Mouse (Mus musculus): ENCODE data around the gene Grik2. TPM values are rescaled to one million over a fixed set of nuclear protein-coding genes. Genes with fewer than 3 reads are reported as not detected.
"Not testable (repeated sequence)": the region's sequence is repeated elsewhere in the genome, so short reads cannot be mapped to it uniquely, and the experiment has no call there.

Grik2 gene
- polyA plus RNA-seq, 1 experiment from 2014 or later: 3.8 TPM

DNA sequence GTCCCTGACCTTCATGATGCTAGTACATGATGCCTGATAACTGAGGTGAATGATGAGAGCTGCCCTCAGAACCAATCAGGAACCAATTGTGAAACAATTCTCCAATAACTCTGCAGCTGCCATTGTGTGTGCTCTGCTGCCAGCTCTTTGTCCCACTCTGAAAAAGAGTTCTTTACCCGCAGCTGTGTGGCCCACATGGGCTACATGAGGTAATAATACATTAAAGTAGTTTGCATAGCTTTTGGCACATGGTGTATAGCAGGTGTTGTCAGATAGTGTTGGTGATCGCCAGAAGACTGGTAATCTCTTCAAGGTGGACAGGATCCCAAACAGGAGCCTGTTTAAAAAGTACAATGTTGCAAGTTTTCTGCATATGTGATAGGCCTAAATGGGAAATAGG, 351.5 kb downstream of the Grik2 start:
- H3K4me3 ChIP-seq (ENCODE audit: low read length): no peak overlapping the region
- H3K9ac ChIP-seq (replicated peaks; ENCODE audit: low read length): no peak overlapping the region
- no peaks in the 10 kb centered on the region for H3K4me1 ChIP-seq (ENCODE audit: insufficient read depth, low read length)
- no peak for ATAC-seq (ENCODE audit: low FRiP score, low TSS enrichment)
- 75% methylated on average over 2 of the region's 2 CpGs for WGBS
- H3K36me3 ChIP-seq (ENCODE audit: insufficient read depth, low read length): no peaks in the 10 kb centered on the region
- H3K27ac ChIP-seq (ENCODE audit: low read length): no peak overlapping the region
- H3K9me3 ChIP-seq (ENCODE audit: low read length): no peaks in the 10 kb centered on the region
- H3K27me3 ChIP-seq (ENCODE audit: insufficient read depth, low read length): no peaks in the 10 kb centered on the region
- H3K4me2 ChIP-seq (replicated peaks; ENCODE audit: low read depth, low read length): no peak overlapping the region

GRCm38 (mm10) chr10:49436301-49436700, 352.3 kb downstream of the Grik2 start:
- Histone ChIP-seq H3K4me3 (ENCODE audit: low read length) (no peak overlapping the region), H3K9ac (replicated peaks; ENCODE audit: low read length) (no peak overlapping the region), H3K4me2 (replicated peaks; ENCODE audit: low read depth, low read length) (no peak overlapping the region), H3K27me3 (ENCODE audit: insufficient read depth, low read length) (no peaks in the 10 kb centered on the region), H3K36me3 (ENCODE audit: insufficient read depth, low read length) (no peaks in the 10 kb centered on the region), H3K9me3 (ENCODE audit: low read length) (no peaks in the 10 kb centered on the region), H3K27ac (ENCODE audit: low read length) (no peak overlapping the region), H3K4me1 (ENCODE audit: insufficient read depth, low read length) (no peaks in the 10 kb centered on the region)
- WGBS: 81% methylated on average over 2 of the region's 2 CpGs
- no peak for ATAC-seq (ENCODE audit: low FRiP score, low TSS enrichment)

GRCm38 (mm10) chr10:49432825-49433224, 355.7 kb downstream of the Grik2 start:
- Histone ChIP-seq H3K4me1 (ENCODE audit: insufficient read depth, low read length) (no peaks in the 10 kb centered on the region), H3K27ac (ENCODE audit: low read length) (no peak overlapping the region), H3K9me3 (ENCODE audit: low read length) (no peaks in the 10 kb centered on the region), H3K27me3 (ENCODE audit: insufficient read depth, low read length) (no peaks in the 10 kb centered on the region), H3K4me3 (ENCODE audit: low read length) (no peak overlapping the region), H3K4me2 (replicated peaks; ENCODE audit: low read depth, low read length) (no peak overlapping the region), H3K36me3 (ENCODE audit: insufficient read depth, low read length) (no peaks in the 10 kb centered on the region), H3K9ac (replicated peaks; ENCODE audit: low read length) (no peak overlapping the region)
- 70% methylated on average over 2 of the region's 2 CpGs for WGBS
- ATAC-seq (ENCODE audit: low FRiP score, low TSS enrichment): no peak

DNA sequence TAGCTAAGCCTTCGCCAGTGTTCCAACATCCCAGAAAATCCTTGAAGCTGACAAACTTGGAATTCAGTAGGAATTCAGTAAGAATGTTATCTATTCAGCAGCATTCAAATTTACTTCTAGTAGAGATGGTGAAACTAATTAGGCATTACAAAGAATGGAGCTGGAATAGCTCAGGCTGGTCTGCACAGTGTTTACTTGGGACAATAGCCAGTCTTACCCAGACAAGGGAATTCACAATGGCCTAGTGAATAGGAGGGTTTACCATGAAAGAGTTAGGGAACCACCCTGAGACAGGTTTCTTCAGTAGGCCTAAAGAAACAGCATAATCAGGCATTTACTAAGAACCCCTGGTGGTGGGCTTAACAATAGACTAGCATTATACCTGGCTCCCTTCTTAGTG, 371.4 kb downstream of the Grik2 start:
- H3K4me3 ChIP-seq (ENCODE audit: low read length); ATAC-seq (ENCODE audit: low FRiP score, low TSS enrichment); H3K4me2 ChIP-seq (replicated peaks; ENCODE audit: low read depth, low read length); H3K36me3 ChIP-seq (ENCODE audit: insufficient read depth, low read length); H3K27me3 ChIP-seq (ENCODE audit: insufficient read depth, low read length); H3K9me3 ChIP-seq (ENCODE audit: low read length); H3K4me1 ChIP-seq (ENCODE audit: insufficient read depth, low read length); H3K9ac ChIP-seq (replicated peaks; ENCODE audit: low read length); H3K27ac ChIP-seq (ENCODE audit: low read length): not testable (repeated sequence)
- WGBS: 84% methylated on average over 1 of the region's 1 CpGs

GRCm38 (mm10) chr10:49382996-49383395, 405.6 kb downstream of the Grik2 start:
- H3K27me3 ChIP-seq (ENCODE audit: insufficient read depth, low read length): no peaks in the 10 kb centered on the region
- WGBS: 76% methylated on average over 3 of the region's 3 CpGs
- no peak for ATAC-seq (ENCODE audit: low FRiP score, low TSS enrichment)
- H3K9ac ChIP-seq (replicated peaks; ENCODE audit: low read length): no peak overlapping the region
- H3K9me3 ChIP-seq (ENCODE audit: low read length): no peaks in the 10 kb centered on the region
- H3K4me1 ChIP-seq (ENCODE audit: insufficient read depth, low read length): no peaks in the 10 kb centered on the region
- H3K27ac ChIP-seq (ENCODE audit: low read length): no peak overlapping the region
- no peak overlapping the region for H3K4me3 ChIP-seq (ENCODE audit: low read length)
- no peak overlapping the region for H3K4me2 ChIP-seq (replicated peaks; ENCODE audit: low read depth, low read length)
- H3K36me3 ChIP-seq (ENCODE audit: insufficient read depth, low read length): no peaks in the 10 kb centered on the region

DNA sequence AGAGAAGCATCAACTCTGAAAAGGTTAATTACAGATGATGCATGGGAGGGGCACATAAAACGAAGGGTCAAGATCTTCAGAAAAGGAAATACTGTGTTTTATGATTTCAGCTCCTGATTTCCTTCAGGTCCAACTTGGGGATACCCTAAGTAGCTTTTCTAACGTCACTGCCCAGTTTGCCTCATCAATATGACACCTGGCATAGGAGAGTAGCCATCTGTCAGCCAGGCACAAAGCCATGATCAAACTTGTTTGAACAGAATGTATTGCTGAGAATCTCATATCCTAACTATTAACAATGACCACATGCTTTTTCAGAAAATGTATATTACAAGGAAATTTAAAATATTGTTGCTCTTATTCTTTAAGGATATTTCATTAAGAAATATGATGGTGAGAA, 406.7 kb downstream of the Grik2 start:
- Histone ChIP-seq H3K4me3 (ENCODE audit: low read length) (no peak overlapping the region), H3K4me2 (replicated peaks; ENCODE audit: low read depth, low read length) (no peak overlapping the region), H3K9me3 (ENCODE audit: low read length) (no peaks in the 10 kb centered on the region), H3K27ac (ENCODE audit: low read length) (no peak overlapping the region), H3K36me3 (ENCODE audit: insufficient read depth, low read length) (no peaks in the 10 kb centered on the region), H3K4me1 (ENCODE audit: insufficient read depth, low read length) (no peaks in the 10 kb centered on the region), H3K27me3 (ENCODE audit: insufficient read depth, low read length) (no peaks in the 10 kb centered on the region), H3K9ac (replicated peaks; ENCODE audit: low read length) (no peak overlapping the region)
- 57% methylated on average over 2 of the region's 2 CpGs for WGBS
- no peak for ATAC-seq (ENCODE audit: low FRiP score, low TSS enrichment)

- Histone ChIP-seq H3K27me3 (ENCODE audit: insufficient read depth, low read length) (no peaks in the 10 kb centered on the region), H3K27ac (ENCODE audit: low read length) (no peak overlapping the region), H3K9ac (replicated peaks; ENCODE audit: low read length) (no peak overlapping the region), H3K4me2 (replicated peaks; ENCODE audit: low read depth, low read length) (no peak overlapping the region), H3K4me1 (ENCODE audit: insufficient read depth, low read length) (no peaks in the 10 kb centered on the region), H3K36me3 (ENCODE audit: insufficient read depth, low read length) (no peaks in the 10 kb centered on the region), H3K4me3 (ENCODE audit: low read length) (no peak overlapping the region), H3K9me3 (ENCODE audit: low read length) (no peaks in the 10 kb centered on the region)
- 96% methylated on average over 2 of the region's 2 CpGs for WGBS
- ATAC-seq (ENCODE audit: low FRiP score, low TSS enrichment): no peak
These were observed 420.0 kb downstream of the Grik2 start for GRCm38 (mm10) chr10:49368601-49369000.

DNA sequence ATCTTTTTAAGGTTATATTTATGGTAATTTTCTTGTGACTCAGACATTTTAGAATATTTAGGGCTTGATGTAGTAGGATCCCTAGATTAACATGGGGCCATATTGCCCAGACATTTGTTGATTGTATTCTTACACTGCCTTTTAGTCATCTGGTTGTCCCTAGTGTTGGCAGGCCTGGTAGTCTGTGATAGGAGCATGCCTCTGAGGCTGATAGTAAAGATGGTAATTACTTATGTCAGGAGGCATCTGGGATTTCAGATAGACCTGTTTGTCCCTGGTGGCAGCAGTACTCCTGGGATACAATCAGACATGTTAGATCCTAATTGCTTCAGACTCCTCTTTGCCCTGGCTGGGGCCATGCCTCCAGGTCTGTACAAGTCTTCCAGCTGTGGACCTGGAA, 423.3 kb downstream of the Grik2 start:
- no peak for ATAC-seq (ENCODE audit: low FRiP score, low TSS enrichment)
- no peaks in the 10 kb centered on the region for H3K27me3 ChIP-seq (ENCODE audit: insufficient read depth, low read length)

DNA sequence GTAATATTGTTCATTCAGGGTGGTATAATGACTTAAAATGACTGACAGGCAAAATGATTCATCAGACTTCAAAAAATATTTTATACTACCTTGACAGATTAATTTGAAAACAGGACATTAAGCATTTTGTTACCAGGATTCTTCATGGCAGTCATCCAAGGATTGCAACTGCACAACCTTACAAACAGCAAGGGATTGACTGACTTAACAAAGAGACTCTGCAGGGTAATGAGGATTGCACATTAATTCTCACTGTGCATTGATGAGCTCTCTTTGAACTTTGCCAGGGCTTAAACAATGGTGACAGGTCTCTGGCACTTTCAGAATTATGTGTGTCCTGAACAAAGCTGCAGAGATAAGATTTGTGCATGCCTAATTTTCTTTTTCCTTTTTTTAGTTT, 466.2 kb downstream of the Grik2 start:
- Histone ChIP-seq H3K27ac (ENCODE audit: low read length) (no peak overlapping the region), H3K9ac (replicated peaks; ENCODE audit: low read length) (no peak overlapping the region), H3K27me3 (ENCODE audit: insufficient read depth, low read length) (no peaks in the 10 kb centered on the region), H3K9me3 (ENCODE audit: low read length) (no peaks in the 10 kb centered on the region), H3K4me2 (replicated peaks; ENCODE audit: low read depth, low read length) (no peak overlapping the region), H3K4me3 (ENCODE audit: low read length) (no peak overlapping the region), H3K4me1 (ENCODE audit: insufficient read depth, low read length) (no peaks in the 10 kb centered on the region), H3K36me3 (ENCODE audit: insufficient read depth, low read length) (no peaks in the 10 kb centered on the region)
- ATAC-seq (ENCODE audit: low FRiP score, low TSS enrichment): no peak

More for the DNA sequence above, 423.3 kb downstream of the Grik2 start:
- H3K36me3 ChIP-seq (ENCODE audit: insufficient read depth, low read length): no peaks in the 10 kb centered on the region
- no peak overlapping the region for H3K9ac ChIP-seq (replicated peaks; ENCODE audit: low read length)
- H3K9me3 ChIP-seq (ENCODE audit: low read length): no peaks in the 10 kb centered on the region
- H3K4me3 ChIP-seq (ENCODE audit: low read length): no peak overlapping the region
- no peak overlapping the region for H3K27ac ChIP-seq (ENCODE audit: low read length)
- H3K4me1 ChIP-seq (ENCODE audit: insufficient read depth, low read length): no peaks in the 10 kb centered on the region
- no peak overlapping the region for H3K4me2 ChIP-seq (replicated peaks; ENCODE audit: low read depth, low read length)

GRCm38 (mm10) chr10:49319880-49320279, 468.7 kb downstream of the Grik2 start:
- Histone ChIP-seq H3K9ac (replicated peaks; ENCODE audit: low read length) (no peak overlapping the region), H3K4me3 (ENCODE audit: low read length) (no peak overlapping the region), H3K4me2 (replicated peaks; ENCODE audit: low read depth, low read length) (no peak overlapping the region), H3K36me3 (ENCODE audit: insufficient read depth, low read length) (no peaks in the 10 kb centered on the region), H3K27me3 (ENCODE audit: insufficient read depth, low read length) (no peaks in the 10 kb centered on the region), H3K4me1 (ENCODE audit: insufficient read depth, low read length) (no peaks in the 10 kb centered on the region), H3K9me3 (ENCODE audit: low read length) (no peaks in the 10 kb centered on the region), H3K27ac (ENCODE audit: low read length) (no peak overlapping the region)
- no peak for ATAC-seq (ENCODE audit: low FRiP score, low TSS enrichment)
- 65% methylated on average over 2 of the region's 2 CpGs for WGBS

All from kidney, embryonic 16.5 days (tissue).